Mouse (Mus musculus) mouse trophoblast stem cell (cell line): ENCODE results near the gene Il4i1.

Experiments
- in situ Hi-C, 2 experiments: fragments of 300-500 bp; cut with MseI, MboI; formaldehyde crosslinking; loops; 2 replicates in 1 of 2; 3 replicates in 1 of 2; pipeline ENCODE4 v1.15.1; 2025

Gene Il4i1

GRCm38 (mm10) chr7:44815721-44816469, at the start of gene Il4i1, which contains the start of gene Nup62:
Gene Il4i1, plus strand, starts transcription at chr7:44816387.
Gene Nup62, plus strand, starts transcription at chr7:44816088.
- in situ Hi-C loops: no loop called here

DNA sequence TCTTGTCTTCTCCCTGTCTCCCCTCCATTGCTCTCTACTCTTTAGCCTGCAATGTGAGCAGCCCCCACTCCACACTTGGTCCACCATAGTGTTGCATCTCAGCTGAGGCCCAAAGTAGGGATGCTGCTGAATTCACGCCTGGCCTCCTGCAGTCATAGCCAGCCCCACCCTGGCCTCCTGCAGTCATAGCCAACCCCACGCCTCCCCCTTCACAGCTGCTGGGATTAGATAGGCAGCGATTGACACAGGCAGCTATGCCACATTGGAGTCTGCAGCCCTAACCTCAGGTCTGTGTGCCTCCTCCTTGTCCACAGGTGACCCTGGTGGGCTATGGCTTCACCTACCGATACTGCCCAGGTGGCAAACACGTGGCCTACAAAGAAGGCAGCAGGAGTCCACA, 48.1 kb upstream of the Il4i1 start:
- in situ Hi-C loops: no loop called here

- in situ Hi-C loops: no loop called here
These were observed 46.1 kb upstream of the Il4i1 start for GRCm38 (mm10) chr7:44770046-44770578.

DNA sequence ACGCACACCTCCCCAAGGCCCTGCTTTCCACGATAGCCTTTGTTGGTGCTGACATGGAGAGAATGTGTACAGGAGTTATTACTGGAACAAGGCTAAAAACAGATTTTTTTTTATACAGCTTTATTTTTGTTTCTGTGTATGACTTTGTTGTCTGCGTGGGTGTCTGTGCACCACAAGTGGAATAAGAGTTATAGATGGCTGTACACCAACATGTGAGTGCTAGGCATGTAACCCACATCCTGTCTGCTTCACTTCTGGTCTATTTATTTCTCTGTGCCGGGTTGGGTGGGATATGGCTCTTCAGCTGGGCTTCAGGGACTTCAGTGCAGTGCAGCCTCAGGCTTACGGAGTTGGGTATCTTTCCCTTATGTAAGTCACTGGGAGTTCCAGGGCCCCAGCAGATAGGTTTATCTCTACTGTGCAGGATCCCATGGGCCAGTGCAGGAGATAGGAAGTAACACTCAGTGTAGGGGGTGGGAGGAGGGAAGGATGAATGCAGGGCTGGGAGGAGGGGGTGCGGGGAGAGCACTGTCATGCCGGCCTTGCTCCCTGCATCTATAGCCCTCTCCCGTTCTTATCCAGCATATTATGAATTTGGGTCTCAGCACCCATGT, 43.5 kb upstream of the Il4i1 start:
- in situ Hi-C loops: no loop called here

DNA sequence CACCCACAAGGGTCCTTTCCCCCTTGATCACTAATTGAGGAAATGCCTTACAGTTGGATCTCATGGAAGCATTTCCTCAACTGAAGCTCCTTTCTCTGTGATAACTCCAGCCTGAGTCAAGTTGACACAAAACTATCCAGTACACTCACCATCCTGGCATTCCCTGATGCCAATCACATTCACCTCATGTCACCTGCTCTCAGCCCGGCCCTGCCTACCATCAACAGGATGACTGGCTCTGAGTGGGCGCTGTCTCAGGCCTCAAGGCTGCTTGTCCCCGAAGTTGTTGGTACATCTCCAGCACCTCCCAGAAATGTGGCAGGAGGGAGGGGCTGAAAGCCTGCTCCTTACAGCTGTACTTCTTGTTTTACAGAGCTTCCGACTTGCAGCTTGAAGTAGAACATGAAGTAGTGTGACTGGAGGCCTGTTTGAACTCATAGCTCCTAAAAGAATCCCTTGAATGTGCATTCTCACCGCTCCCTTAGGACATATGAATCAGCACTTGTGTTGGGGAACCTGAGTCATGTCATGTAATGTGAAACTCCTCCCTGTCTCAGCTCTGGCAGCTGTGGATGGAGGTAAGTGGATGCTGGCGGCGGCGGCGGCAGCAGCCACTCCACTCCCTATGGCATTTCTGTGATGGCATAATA, 39.2 kb upstream of the Il4i1 start:
- in situ Hi-C loops: no loop called here

GRCm38 (mm10) chr7:44780101-44780500, 36.1 kb upstream of the Il4i1 start:
- in situ Hi-C loops: no loop called here

DNA sequence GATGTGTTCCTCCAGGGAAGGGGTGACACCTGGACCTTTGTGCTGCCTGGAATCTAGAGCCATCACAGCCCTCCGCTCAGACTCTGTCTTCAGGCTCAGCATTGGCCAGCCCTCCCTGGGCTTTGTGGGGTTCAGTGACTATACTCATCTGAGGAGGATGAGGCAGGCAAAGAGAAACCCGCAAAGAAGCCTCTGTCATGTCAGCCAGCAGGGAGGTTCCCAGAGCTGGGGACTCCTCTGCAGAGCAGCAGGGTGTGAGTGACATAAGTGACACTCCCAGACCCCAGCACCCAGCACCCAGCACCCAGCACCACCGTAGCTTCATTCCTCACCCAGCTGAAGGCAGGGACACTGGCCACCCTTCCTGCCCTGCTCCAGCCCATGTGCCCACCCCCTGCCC, 26.7 kb upstream of the Il4i1 start:
- in situ Hi-C loops: no loop called here

DNA sequence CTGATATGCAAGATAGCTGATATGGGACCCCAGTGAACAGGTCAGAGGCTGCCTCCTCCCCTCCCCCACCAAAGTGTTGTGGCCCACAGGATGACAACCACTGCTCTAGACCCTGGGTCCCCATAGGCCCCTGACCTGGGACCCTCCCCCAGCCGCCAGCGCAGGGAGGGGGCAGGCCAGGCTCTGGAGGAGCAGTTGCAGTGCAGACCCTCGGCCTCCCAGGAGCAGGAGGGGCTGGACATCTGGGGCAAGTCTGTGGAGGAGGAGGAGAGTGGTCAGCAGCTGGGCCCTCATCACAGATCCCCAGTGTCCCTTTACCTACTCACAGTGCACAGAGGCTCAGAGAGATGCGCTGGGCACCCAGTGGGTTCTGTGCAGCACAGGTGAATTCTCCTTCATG, 26.1 kb upstream of the Il4i1 start:
- in situ Hi-C loops: loop anchor here (5.0 kb wide), 1 partner anchor 1378 kb away; no protein-coding TSS in a partner anchor

GRCm38 (mm10) chr7:44792781-44793180, 23.4 kb upstream of the Il4i1 start:
- in situ Hi-C loops: loop anchor here (5.0 kb wide), 1 partner anchor 1380 kb away; no protein-coding TSS in a partner anchor

- in situ Hi-C loops: no loop called here
These were observed 7.3 kb upstream of the Il4i1 start for GRCm38 (mm10) chr7:44808927-44809326.

DNA sequence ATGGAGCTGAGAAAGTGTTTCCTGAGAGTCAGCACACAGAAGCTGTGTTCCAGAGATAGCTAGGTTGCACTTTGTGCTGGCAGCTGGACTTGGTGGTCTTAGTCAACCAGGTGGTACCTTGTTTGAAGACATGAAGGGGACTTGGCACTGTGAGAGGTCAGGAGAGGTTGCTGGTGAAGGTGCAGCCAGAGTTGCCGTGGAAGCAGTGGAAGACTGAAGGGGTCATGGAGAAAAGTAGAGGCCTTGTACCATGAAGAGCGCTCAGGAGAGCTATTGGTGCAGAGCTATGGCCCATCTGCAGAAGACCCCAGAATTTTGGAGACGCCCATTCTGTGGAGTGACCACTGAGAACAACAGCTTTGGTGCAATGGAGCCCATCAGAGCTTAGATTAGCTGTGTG, 6.7 kb upstream of the Il4i1 start:
- in situ Hi-C loops: no loop called here

DNA sequence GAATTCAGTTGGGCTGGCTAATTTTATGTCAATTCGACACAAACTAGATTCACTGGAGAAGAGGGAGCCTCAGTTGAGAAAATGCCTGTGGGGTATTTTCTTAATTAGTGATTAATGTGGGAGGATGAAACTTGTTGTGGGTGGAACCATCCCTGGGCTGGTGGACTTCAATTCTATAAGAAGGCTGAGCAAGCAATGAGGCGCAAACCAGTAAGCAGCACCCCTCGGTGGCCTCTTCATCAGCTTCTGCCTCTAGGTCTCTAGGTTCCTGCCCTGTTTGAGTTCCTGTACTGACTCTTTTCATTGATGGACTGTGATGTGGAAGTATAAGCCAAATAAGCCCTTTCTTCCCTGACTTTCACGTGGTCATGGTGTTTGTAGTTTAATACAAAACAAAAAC, 5.8 kb upstream of the Il4i1 start:
- in situ Hi-C loops: no loop called here

GRCm38 (mm10) chr7:44810819-44811557, 5.2 kb upstream of the Il4i1 start:
- in situ Hi-C loops: no loop called here

DNA sequence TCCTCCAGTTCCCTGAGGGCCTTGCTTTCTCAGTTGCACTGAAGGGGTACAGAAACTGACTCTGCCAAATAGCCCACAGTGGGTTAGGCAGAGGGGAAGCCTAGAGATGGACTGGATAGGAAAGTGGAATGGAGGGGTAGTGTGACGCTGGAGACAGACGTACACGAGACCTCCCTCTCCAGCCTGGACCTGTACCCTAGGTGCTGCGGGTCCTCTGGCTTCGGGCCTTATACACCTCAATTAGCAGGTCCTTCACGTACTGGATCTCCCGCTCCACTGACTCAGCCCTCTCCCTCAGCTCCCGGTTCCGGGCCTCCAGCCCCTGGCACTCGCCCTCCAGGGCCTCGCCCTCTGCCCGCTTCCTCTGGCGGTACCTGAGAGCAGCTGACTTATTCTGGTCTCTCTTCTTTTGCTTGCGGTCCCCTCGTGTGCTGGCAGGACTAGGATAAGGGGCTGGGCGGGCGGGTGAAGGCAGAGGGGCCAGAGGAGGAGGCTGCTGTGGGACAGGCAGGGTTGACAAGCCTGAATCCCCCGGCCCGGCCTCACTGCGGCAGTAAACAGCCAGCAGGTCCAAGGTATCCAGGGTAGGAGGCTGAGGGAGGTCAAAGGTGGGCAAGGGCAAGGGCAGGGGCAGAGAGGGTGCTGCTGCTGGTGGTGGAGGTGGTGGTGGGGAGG, 3.4 kb upstream of the Il4i1 start:
- in situ Hi-C loops: no loop called here

DNA sequence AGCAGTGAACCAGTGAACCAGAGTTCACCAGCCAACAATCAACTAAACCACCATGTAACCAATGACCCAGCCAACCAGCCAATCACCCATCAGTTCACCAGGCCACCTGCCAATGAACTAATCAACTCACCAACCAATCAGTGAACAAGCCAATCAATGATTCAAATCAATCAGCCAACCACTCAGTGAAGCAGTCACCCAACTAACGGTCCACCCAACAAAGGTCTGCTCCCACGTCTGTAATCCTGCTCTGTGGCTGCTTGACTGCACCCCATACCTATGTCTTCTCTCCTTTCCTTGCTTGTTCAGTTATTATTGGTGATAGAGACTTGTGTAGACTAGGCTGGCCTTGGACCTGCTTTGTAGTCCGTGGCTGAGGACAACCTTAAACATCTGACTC, 2.2 kb upstream of the Il4i1 start:
- in situ Hi-C loops: no loop called here

DNA sequence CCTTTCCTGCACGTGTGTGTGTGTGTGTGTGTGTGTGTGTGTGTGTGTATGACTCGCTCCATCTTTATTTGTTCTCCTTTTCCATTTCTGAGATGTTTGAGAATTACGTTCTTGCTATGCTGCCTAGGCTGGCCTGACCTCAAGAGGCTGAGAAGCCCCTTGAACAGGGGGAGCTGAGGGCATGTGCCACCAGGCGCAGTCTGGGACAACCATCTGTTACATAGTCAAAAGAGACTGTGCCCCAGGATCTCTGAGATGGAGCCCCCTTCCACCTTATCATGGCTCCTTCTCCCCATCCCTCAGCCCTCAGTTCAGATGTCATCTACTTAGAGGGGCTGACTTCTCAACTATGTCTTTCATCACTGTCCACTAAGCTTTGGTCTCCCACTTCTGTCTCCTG, 1.8 kb upstream of the Il4i1 start:
- in situ Hi-C loops: no loop called here

DNA sequence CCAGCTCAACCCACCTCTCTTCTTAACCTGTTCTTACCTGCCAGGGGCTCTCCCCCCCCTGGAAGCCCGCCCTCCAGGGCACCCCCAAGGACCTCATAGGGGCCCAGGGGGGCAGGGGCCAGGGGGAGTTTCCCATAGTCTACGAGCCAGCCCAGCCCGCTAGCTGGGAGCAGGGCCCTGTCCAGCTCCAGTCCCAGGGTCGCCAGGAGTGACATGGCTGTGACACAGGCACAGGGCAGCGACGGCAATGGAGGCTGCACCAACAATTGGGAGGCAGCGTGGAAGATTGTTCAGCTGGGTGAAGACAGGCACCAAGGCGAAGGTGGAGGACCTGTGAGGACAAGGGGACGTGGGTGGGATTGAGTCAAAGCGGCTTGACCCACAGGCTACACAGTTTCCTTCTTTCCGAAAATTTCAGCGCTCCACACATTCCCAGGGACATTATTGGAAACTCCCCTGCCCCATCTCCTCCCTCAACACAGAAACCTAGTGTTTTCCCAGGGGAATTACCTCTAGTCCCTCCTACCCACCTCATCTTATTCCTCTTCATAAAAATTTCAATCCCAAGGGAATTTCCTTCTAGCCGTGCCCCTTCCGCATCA, 1.1 kb upstream of the Il4i1 start:
- in situ Hi-C loops: no loop called here

GRCm38 (mm10) chr7:44816470-44817021, 359 bp downstream of the Il4i1 start, which contains the start of gene Atf5:
Gene Atf5, minus strand, starts transcription at chr7:44816658.
- in situ Hi-C loops: no loop called here

- in situ Hi-C loops: no loop called here
These were observed 1.3 kb downstream of the Il4i1 start for GRCm38 (mm10) chr7:44817441-44817840.

DNA sequence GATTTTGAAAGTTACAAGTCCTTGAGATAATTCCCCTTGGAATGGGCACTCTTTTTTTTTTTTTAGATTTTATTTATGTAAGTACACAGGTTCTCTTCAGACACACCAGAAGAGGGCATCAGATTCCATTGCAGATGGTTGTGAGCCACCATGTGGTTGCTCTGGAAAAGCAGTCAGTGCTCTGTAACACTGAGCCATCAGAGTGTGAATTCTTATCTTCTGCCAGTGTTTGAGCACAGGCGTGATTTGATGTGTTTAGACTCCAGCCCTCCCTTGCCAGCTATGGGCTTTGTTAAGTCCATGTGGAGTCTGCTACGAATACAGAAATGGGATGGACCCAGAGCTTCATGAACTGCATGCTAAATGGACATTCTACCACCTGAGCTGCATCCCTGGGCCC, 2.0 kb downstream of the Il4i1 start:
- in situ Hi-C loops: no loop called here
